Mouse (Mus musculus) forebrain, postnatal 0 days (tissue): ENCODE data around the gene Klhl20. TPM values are rescaled to one million over a fixed set of nuclear protein-coding genes. Genes with fewer than 3 reads are reported as not detected.

Experiments used
- ATAC-seq: fragments of 200-750 bp; cut with Nextera tagmentation; 2 replicates; pipeline ENCODE4 v1.8.0; 2017; ENCODE audit warnings: mild to moderate bottlenecking, moderate library complexity
- DNase-seq: peaks from one replicate; pipeline ENCODE4 v3.0.0-alpha.2; 2015
- H3K27ac ChIP-seq: fragments of 300-500 bp; sonication (generic); 2 replicates; pipeline ENCODE4 v1.5.1; 2014; ENCODE audit warnings: low read depth, mild to moderate bottlenecking, antibody characterized with exemption, low read length, moderate library complexity, mixed read lengths
- H3K27me3 ChIP-seq: fragments of 300-500 bp; sonication (generic); 2 replicates; pipeline ENCODE4 v1.6.1; 2014; ENCODE audit warnings: mild to moderate bottlenecking, low read length, mixed read lengths; ENCODE audit not compliant: insufficient read depth
- H3K36me3 ChIP-seq: fragments of 300-500 bp; sonication (generic); 2 replicates; pipeline ENCODE4 v1.6.1; 2014; ENCODE audit warnings: mild to moderate bottlenecking, moderate library complexity; ENCODE audit not compliant: insufficient read depth
- H3K4me1 ChIP-seq: fragments of 300-500 bp; sonication (generic); 2 replicates; pipeline ENCODE4 v1.6.1; 2014; ENCODE audit warnings: antibody characterized with exemption; ENCODE audit not compliant: insufficient read depth
- H3K4me2 ChIP-seq: fragments of 300-500 bp; sonication (generic); 2 replicates; pipeline ENCODE4 v1.6.1; 2014; ENCODE audit warnings: low read depth, mild to moderate bottlenecking, moderate library complexity
- H3K4me3 ChIP-seq: fragments of 300-500 bp; sonication (generic); 2 replicates; pipeline ENCODE4 v1.5.1; 2014; ENCODE audit warnings: low read depth, low read length, mixed read lengths
- H3K9ac ChIP-seq: fragments of 300-500 bp; sonication (generic); 2 replicates; pipeline ENCODE4 v1.6.1; 2014; ENCODE audit warnings: mild to moderate bottlenecking
- H3K9me3 ChIP-seq: fragments of 300-500 bp; sonication (generic); 2 replicates; pipeline ENCODE4 v1.6.1; 2016; ENCODE audit warnings: low read length
- CTCF ChIP-seq: sonication (generic); IDR thresholded peaks from 2 replicates; pipeline ENCODE4 v1.5.1; 2016; ENCODE audit warnings: antibody characterized with exemption, control low read depth, low read depth
- WGBS: fragments of 180-500 bp; shearing (Covaris S2); extraction: QIAGEN DNeasy Blood & Tissue Kit; methylation state at CpG from one replicate; pipeline ENCODE4 v1.1.7; 2014; 5-methylcytosine and 5-hydroxymethylcytosine counted together
- polyA plus RNA-seq: library from polyadenylated mRNA; unstranded; fragments of >200 nt; fragmentation: Nextera tagmentation; extraction: Ambion mirVana; gene quantifications from 2 replicates; pipeline ENCODE4 v1.2.1, GENCODE M21; 2015
- total RNA-seq: library from RNA; depleted of rRNA; stranded (reverse); fragments of >200 nt; gene quantifications from 2 replicates; pipeline ENCODE4 v1.2.3, GENCODE M21; 2014; rRNA removed

Gene Klhl20
- total RNA-seq (20.5 and 24.1 TPM in 2 replicates), polyA plus RNA-seq (8.1 and 12.2 TPM in 2 replicates)

DNA sequence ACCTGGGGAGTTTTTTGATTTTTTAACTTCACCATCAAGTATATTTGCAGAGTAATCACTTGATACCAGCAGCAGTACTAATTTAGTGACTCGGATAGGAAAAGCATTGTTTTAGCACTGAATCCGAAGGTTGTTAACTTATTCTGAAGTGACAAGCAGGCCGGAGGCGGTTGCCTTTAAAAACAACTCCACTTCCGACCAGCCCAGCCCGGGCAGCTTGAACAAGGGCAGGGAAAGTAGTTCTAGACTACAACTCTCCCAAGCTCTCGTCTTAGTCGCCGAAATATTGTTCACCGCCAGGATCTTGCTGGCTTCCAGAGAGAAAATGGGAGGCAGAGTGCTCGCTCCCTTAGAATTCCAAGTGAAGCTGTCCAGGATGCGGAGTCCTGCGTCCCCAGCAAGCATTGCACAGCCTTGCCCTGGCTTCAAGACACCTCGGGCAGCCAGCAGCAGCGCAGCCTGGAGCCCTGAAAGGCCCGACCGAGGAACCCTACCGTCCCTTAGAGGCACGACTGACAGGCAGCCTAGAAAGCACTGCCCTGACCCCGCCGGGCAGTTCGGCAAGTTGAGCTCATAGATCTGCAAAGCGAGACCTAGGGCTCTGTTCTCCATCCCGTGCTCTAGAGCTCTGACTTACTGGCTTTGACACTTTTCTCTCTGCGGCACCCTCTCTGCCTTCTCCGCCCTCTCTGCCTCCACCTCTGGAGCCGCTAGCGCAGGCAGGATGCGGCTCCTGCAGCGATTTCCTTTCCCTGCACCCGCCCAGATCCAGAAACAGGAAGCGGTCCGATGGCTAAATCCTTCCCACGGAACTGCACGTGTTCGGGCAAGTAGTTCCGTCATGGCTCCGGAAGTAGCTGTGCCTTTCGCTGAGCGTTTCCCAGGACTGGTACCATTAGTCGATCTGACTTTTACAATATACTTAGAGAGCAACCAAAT is at the start of gene Klhl20:
Gene Klhl20, minus strand, starts transcription at position 786 of the 939 bp plus-strand sequence.
- peaks cover 4% of the 10 kb centered on the region; the same call in 1 of the 2 replicates for H3K36me3 ChIP-seq
- H3K27me3 ChIP-seq: no peaks in the 10 kb centered on the region
- peak within 1 kb of the TSS; percentile 83 for H3K27ac ChIP-seq
- WGBS: 2% methylated on average over 41 of the region's 41 CpGs
- 0 out of 2 replicates have a peak, but pooled peaks have one; percentile 8 for TF ChIP-seq CTCF
- DNase-seq (peak; percentile 98), ATAC-seq (peak; percentile 99)
- no peaks in the 10 kb centered on the region for H3K9me3 ChIP-seq
- peak within 1 kb of the TSS; percentile 71 for H3K9ac ChIP-seq
- H3K4me3 ChIP-seq: peak within 1 kb of the TSS; percentile 67
- peaks cover 9% of the 10 kb centered on the region; the same call in 1 of the 2 replicates for H3K4me1 ChIP-seq
- H3K4me2 ChIP-seq: peak within 1 kb of the TSS; percentile 82

GRCm38 (mm10) chr1:161180674-161181073 is 49.4 kb upstream of the Klhl20 start:
- Histone ChIP-seq H3K9ac (no peak overlapping the region), H3K4me3 (no peak overlapping the region), H3K27ac (no peak overlapping the region), H3K27me3 (no peaks in the 10 kb centered on the region), H3K9me3 (no peaks in the 10 kb centered on the region), H3K36me3 (no peaks in the 10 kb centered on the region), H3K4me2 (no peak overlapping the region), H3K4me1 (no peaks in the 10 kb centered on the region)
- 51% methylated on average over 8 of the region's 8 CpGs for WGBS
- DNase-seq (peak; percentile 19), ATAC-seq (no peak)
- TF ChIP-seq CTCF: peak; percentile 50

GRCm38 (mm10) chr1:161170651-161171050 is 39.3 kb upstream of the Klhl20 start:
- H3K4me2 ChIP-seq: peak overlapping the region; percentile 82
- ATAC-seq: peak; percentile 95
- peak; percentile 72 for DNase-seq
- H3K36me3 ChIP-seq: no peaks in the 10 kb centered on the region
- peak overlapping the region; percentile 58 for H3K9ac ChIP-seq
- no peaks in the 10 kb centered on the region for H3K9me3 ChIP-seq
- peak; percentile 75 for TF ChIP-seq CTCF
- H3K4me1 ChIP-seq: no peaks in the 10 kb centered on the region
- peak overlapping the region; percentile 51 for H3K4me3 ChIP-seq
- WGBS: under 1% methylated on average over 40 of the region's 40 CpGs
- H3K27ac ChIP-seq: no peak overlapping the region
- 0 out of 2 replicates have a peak, but pooled peaks cover 3% of the 10 kb centered on the region for H3K27me3 ChIP-seq

GRCm38 (mm10) chr1:161160266-161160665 is 29.0 kb upstream of the Klhl20 start:
- no peaks in the 10 kb centered on the region for H3K36me3 ChIP-seq
- no peak overlapping the region for H3K9ac ChIP-seq
- 73% methylated on average over 4 of the region's 4 CpGs for WGBS
- H3K4me3 ChIP-seq: no peak overlapping the region
- no peaks in the 10 kb centered on the region for H3K9me3 ChIP-seq
- H3K27ac ChIP-seq: no peak overlapping the region
- H3K4me1 ChIP-seq: no peaks in the 10 kb centered on the region
- H3K27me3 ChIP-seq: no peaks in the 10 kb centered on the region
- TF ChIP-seq CTCF: no peak
- no peak for ATAC-seq
- no peak overlapping the region for H3K4me2 ChIP-seq
- no peak for DNase-seq

DNA sequence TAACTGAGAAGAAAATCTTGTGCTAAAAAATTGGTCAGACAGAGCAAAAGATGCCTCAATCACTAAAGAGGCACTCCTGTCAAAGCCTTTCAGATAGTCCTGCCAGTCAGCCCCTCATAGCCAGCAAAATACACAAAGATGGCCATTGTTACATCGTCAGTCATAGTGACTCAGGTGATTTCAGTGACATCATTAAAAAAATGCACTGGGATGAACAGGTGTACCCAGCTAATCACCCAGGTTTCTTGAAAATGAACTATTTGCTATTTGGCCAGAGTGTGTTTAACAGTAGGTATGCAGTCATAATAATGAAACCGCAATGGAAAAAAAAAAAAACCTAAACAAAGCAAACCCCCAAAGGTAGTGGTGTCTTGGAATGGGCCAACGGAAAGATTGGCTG is 27.9 kb upstream of the Klhl20 start, which contains the start of gene Tex50:
Gene Tex50, minus strand, starts transcription at position 101 of the 400 bp plus-strand sequence.
- Histone ChIP-seq H3K4me1 (no peaks in the 10 kb centered on the region), H3K4me3 (no peak within 1 kb of the TSS), H3K36me3 (no peaks in the 10 kb centered on the region), H3K27me3 (no peaks in the 10 kb centered on the region), H3K9ac (no peak within 1 kb of the TSS), H3K4me2 (no peak within 1 kb of the TSS), H3K9me3 (no peaks in the 10 kb centered on the region), H3K27ac (no peak within 1 kb of the TSS)
- no peak for ATAC-seq
- WGBS: 90% methylated on average over 3 of the region's 3 CpGs
- no peak for DNase-seq
- no peak for TF ChIP-seq CTCF

GRCm38 (mm10) chr1:161156546-161156945 is 25.2 kb upstream of the Klhl20 start:
- Histone ChIP-seq H3K36me3 (no peaks in the 10 kb centered on the region), H3K4me1 (no peaks in the 10 kb centered on the region), H3K9me3 (no peaks in the 10 kb centered on the region), H3K4me2 (no peak overlapping the region), H3K27me3 (no peaks in the 10 kb centered on the region), H3K9ac (no peak overlapping the region), H3K27ac (no peak overlapping the region), H3K4me3 (no peak overlapping the region)
- no peak for DNase-seq
- no peak for ATAC-seq
- TF ChIP-seq CTCF: no peak
- 67% methylated on average over 10 of the region's 10 CpGs for WGBS

GRCm38 (mm10) chr1:161151098-161151497 is 19.8 kb upstream of the Klhl20 start:
- no peak for TF ChIP-seq CTCF
- Histone ChIP-seq H3K27ac (no peak overlapping the region), H3K4me1 (no peaks in the 10 kb centered on the region), H3K9me3 (no peaks in the 10 kb centered on the region), H3K27me3 (no peaks in the 10 kb centered on the region), H3K36me3 (no peaks in the 10 kb centered on the region; the same call in 1 of the 2 replicates), H3K4me2 (no peak overlapping the region), H3K9ac (no peak overlapping the region), H3K4me3 (no peak overlapping the region)
- DNase-seq (no peak), ATAC-seq (no peak)
- WGBS: 38% methylated on average over 6 of the region's 6 CpGs
